Mouse (Mus musculus) naive thymus-derived CD4-positive, alpha-beta T cell, adult 5 months (primary cell): ENCODE data around the gene Lonp2. TPM values are rescaled to one million over a fixed set of nuclear protein-coding genes. Genes with fewer than 3 reads are reported as not detected.

ENCODE experiments used
- polyA plus RNA-seq: library from polyadenylated mRNA; unstranded; fragments of 100-300 nt; shearing (Covaris generic); gene quantifications from one replicate; pipeline ENCODE4 v1.2.1, GENCODE M21; 2017

Lonp2 gene
- polyA plus RNA-seq: 116 TPM

GRCm38 (mm10) chr8:86623911-86624731 is at the start of gene Lonp2:
Gene Lonp2, plus strand, starts transcription at chr8:86624043.

GRCm38 (mm10) chr8:86580458-86580857 is 43.4 kb upstream of the Lonp2 start, which contains the start of gene Abcc12:
Gene Abcc12, minus strand, starts transcription at chr8:86580686.

GRCm38 (mm10) chr8:86745221-86745934 is 121.5 kb downstream of the Lonp2 start, which contains the start of the genes Gm10638 and Siah1a:
Gene Gm10638, plus strand, starts transcription at chr8:86745699.
Gene Siah1a, minus strand, starts transcription at chr8:86745934.

Other genes starting within 250 kb of the Lonp2 start
- gene Abcc12, start 43.4 kb upstream of the Lonp2 start, polyA plus RNA-seq: not detected
- gene Gm10638, start 121.7 kb downstream of the Lonp2 start, polyA plus RNA-seq: 2.7 TPM
- 95.7 TPM for gene Siah1a, start 121.9 kb downstream of the Lonp2 start, polyA plus RNA-seq